Mouse (Mus musculus) thymus, adult 2 months (tissue): Measurements from ENCODE around the gene Akap4.

ENCODE experiments used
- CTCF ChIP-seq: fragments of 200-500 bp; IDR thresholded peaks from 2 replicates; pipeline ENCODE4 v1.5.1; 2012; ENCODE audit warnings: mild to moderate bottlenecking, control low read depth, low read length, moderate library complexity, borderline replicate concordance; ENCODE audit not compliant: control insufficient read depth, poor library complexity, insufficient read depth; ENCODE audit errors: extremely low read depth
- POLR2A ChIP-seq: fragments of 200-500 bp; IDR thresholded peaks from 2 replicates; pipeline ENCODE4 v1.6.1; 2012; ENCODE audit warnings: mild to moderate bottlenecking, low read length, control low read depth, moderate library complexity; ENCODE audit not compliant: control insufficient read depth, poor library complexity, insufficient read depth; ENCODE audit errors: extremely low read depth

GRCm38 (mm10) chrX:7079820-7080429 lies 12.6 kb downstream of the Akap4 start:
- TF ChIP-seq CTCF: no peak
- no peak for TF ChIP-seq POLR2A
